Mouse (Mus musculus) MEL (cell line): Measurements from ENCODE around the gene Gm43552.

Experiments
- CTCF ChIP-seq, 3 experiments: IDR thresholded peaks in 2 of 3; conservative IDR thresholded peaks in 1 of 3; 2 replicates each; pipeline ENCODE4 v1.5.1; 2011 to 2012; ENCODE audit warnings: low read length in 3 of 3, low read depth in 2 of 3, mild to moderate bottlenecking in 2 of 3, improper control_type of control experiment in 1 of 3, inconsistent platforms in 1 of 3, mixed read lengths in 1 of 3, moderate library complexity in 1 of 3; ENCODE audit not compliant: control insufficient read depth in 1 of 3, insufficient read depth in 1 of 3, poor library complexity in 1 of 3, severe bottlenecking in 1 of 3
- ELF1 ChIP-seq: IDR thresholded peaks from 2 replicates; pipeline ENCODE4 v1.6.1; 2014; ENCODE audit warnings: low read depth, mild to moderate bottlenecking, inconsistent platforms, low read length, improper control_type of control experiment, moderate library complexity
- MAX ChIP-seq: IDR thresholded peaks from 2 replicates; pipeline ENCODE4 v1.6.1; 2011; ENCODE audit warnings: low read length, improper control_type of control experiment
- NRF1 ChIP-seq: IDR thresholded peaks from 2 replicates; pipeline ENCODE4 v1.6.1; 2014; ENCODE audit warnings: low read depth, mild to moderate bottlenecking, inconsistent platforms, low read length, improper control_type of control experiment, moderate library complexity; ENCODE audit not compliant: poor library complexity, insufficient read depth, severe bottlenecking
- POLR2A ChIP-seq, 2 experiments: IDR thresholded peaks; 2 replicates each; pipeline ENCODE4 v1.6.1; 2011 to 2012; ENCODE audit warnings: low read length in 2 of 2, mild to moderate bottlenecking in 2 of 2, control low read depth in 1 of 2, improper control_type of control experiment in 1 of 2, low read depth in 1 of 2, moderate library complexity in 1 of 2; ENCODE audit not compliant: control insufficient read depth in 1 of 2, insufficient read depth in 1 of 2, poor library complexity in 1 of 2
- UBTF ChIP-seq: IDR thresholded peaks from 2 replicates; pipeline ENCODE4 v1.6.1; 2012; ENCODE audit warnings: low read depth, mild to moderate bottlenecking, inconsistent platforms, low read length, improper control_type of control experiment, moderate library complexity, borderline replicate concordance; ENCODE audit not compliant: insufficient read depth

DNA sequence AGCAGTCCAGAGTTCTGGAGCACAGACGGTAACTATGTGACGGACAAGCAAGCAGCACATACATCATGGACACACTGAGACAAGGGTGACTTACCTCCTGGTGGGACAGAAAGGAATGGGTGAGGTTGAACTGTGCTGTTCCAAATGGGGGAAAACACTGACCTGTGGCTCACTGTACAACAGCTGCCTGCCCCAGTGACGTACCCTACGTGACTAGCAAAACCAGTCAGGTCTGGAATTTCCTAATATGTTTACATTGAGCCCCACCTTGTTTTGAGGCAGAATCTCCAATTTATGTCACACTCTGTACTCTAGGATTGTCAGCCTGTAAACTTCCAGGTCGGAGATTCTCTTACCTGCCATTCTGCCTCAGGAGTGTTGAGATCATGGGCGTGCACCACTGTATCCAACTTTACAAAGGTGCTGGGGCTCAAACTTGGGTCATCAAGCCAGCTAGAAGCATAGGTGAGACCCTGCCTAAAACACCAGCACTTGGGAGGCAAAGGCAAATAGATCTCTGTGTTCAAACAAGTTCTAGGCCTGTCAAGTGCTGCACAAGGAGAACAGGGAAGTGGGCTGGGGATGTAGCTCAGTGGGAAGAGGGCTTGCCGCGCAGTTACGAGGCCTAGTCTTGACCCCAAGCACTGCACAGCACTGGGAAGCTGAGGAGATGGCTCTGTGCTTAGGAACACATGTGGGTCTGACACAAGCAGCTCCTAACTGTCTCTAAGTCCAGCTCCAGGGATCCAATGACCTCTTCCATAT is 12.8 kb downstream of the Gm43552 start:
- TF ChIP-seq CTCF (IDR thresholded peaks at IDR 0.05 in 2 of 3, conservative IDR thresholded peaks at IDR 0.05 in 1 of 3; ENCODE audit: control insufficient read depth in 1 of 3, insufficient read depth in 1 of 3, low read depth in 2 of 3, low read length in 3 of 3, poor library complexity in 1 of 3, severe bottlenecking in 1 of 3) (no peak), ELF1 (no peak), NRF1 (no peak), UBTF (no peak), MAX (no peak), POLR2A (IDR thresholded peaks at IDR 0.05; ENCODE audit: control insufficient read depth in 1 of 2, insufficient read depth in 1 of 2, low read depth in 1 of 2, low read length in 2 of 2, poor library complexity in 1 of 2) (no peak)
